Mouse (Mus musculus) neural tube, embryonic 14.5 days (tissue): ENCODE measurements around the gene Myo3b. TPM values are rescaled to one million over a fixed set of nuclear protein-coding genes. Genes with fewer than 3 reads are reported as not detected.

Experiments
- ATAC-seq: fragments of 200-750 bp; cut with Nextera tagmentation; 2 replicates; pipeline ENCODE4 v1.8.0; 2017; ENCODE audit warnings: low read depth, mild to moderate bottlenecking, moderate TSS enrichment, moderate library complexity
- H3K27ac ChIP-seq: fragments of 300-500 bp; sonication (generic); 2 replicates; pipeline ENCODE4 v1.5.1; 2014; ENCODE audit warnings: low read depth, mild to moderate bottlenecking, control low read depth, low read length, moderate library complexity, mixed read lengths
- H3K27me3 ChIP-seq: fragments of 300-500 bp; sonication (generic); 2 replicates; pipeline ENCODE4 v1.6.1; 2014; ENCODE audit warnings: low read length; ENCODE audit not compliant: control insufficient read depth, insufficient read depth
- H3K36me3 ChIP-seq: fragments of 300-500 bp; sonication (generic); 2 replicates; pipeline ENCODE4 v1.6.1; 2014; ENCODE audit warnings: low read length, mixed read lengths; ENCODE audit not compliant: control insufficient read depth, insufficient read depth
- H3K4me1 ChIP-seq: fragments of 300-500 bp; sonication (generic); 2 replicates; pipeline ENCODE4 v1.6.1; 2014; ENCODE audit warnings: low read length; ENCODE audit not compliant: control insufficient read depth, insufficient read depth
- H3K4me2 ChIP-seq: fragments of 300-500 bp; sonication (generic); 2 replicates; pipeline ENCODE4 v1.6.1; 2014; ENCODE audit warnings: mild to moderate bottlenecking, low read depth, low read length, control low read depth
- H3K4me3 ChIP-seq: fragments of 300-500 bp; sonication (generic); 2 replicates; pipeline ENCODE4 v1.5.1; 2014; ENCODE audit warnings: low read depth, low read length, control low read depth, mixed read lengths
- H3K9ac ChIP-seq: fragments of 300-500 bp; sonication (generic); replicated peaks from 2 replicates; pipeline ENCODE4 v1.6.1; 2014; ENCODE audit warnings: low read depth, mild to moderate bottlenecking, control low read depth, low read length, mixed read lengths
- H3K9me3 ChIP-seq: fragments of 300-500 bp; sonication (generic); 2 replicates; pipeline ENCODE4 v1.6.1; 2016; ENCODE audit warnings: low read length; ENCODE audit not compliant: control insufficient read depth
- WGBS: fragments of 180-500 bp; shearing (Covaris S2); extraction: QIAGEN DNeasy Blood & Tissue Kit; methylation state at CpG from one replicate; pipeline ENCODE4 v1.1.7; 2014; 5-methylcytosine and 5-hydroxymethylcytosine counted together
- polyA plus RNA-seq: library from polyadenylated mRNA; unstranded; fragments of >200 nt; fragmentation: Nextera tagmentation; extraction: Ambion mirVana; gene quantifications from 2 replicates; pipeline ENCODE4 v1.2.1, GENCODE M21; 2014

The Myo3b gene
- polyA plus RNA-seq, 1 experiment from 2014 or later: 0.21 TPM

GRCm38 (mm10) chr2:70159543-70159942 lies 120.6 kb downstream of the Myo3b start:
- H3K9ac ChIP-seq: no peak overlapping the region

GRCm38 (mm10) chr2:70166231-70166630 lies 127.3 kb downstream of the Myo3b start:
- Histone ChIP-seq H3K4me2 (no peak overlapping the region), H3K27ac (no peak overlapping the region), H3K36me3 (no peaks in the 10 kb centered on the region), H3K27me3 (no peaks in the 10 kb centered on the region), H3K4me1 (peaks cover 11% of the 10 kb centered on the region), H3K9me3 (no peaks in the 10 kb centered on the region), H3K9ac (no peak overlapping the region), H3K4me3 (no peak overlapping the region)
- no peak for ATAC-seq
- whole genome bisulfite sequencing: 47% methylated on average over 3 of the region's 3 CpGs

More at GRCm38 (mm10) chr2:70159543-70159942, 120.6 kb downstream of the Myo3b start:
- 28% methylated on average over 8 of the region's 8 CpGs for WGBS
- no peaks in the 10 kb centered on the region for H3K9me3 ChIP-seq
- H3K36me3 ChIP-seq: no peaks in the 10 kb centered on the region
- H3K27me3 ChIP-seq: no peaks in the 10 kb centered on the region
- no peak overlapping the region for H3K4me2 ChIP-seq
- 0 out of 2 replicates have a peak, but pooled peaks cover 5% of the 10 kb centered on the region for H3K4me1 ChIP-seq
- ATAC-seq: no peak; the same call in 1 of the 2 replicates
- H3K4me3 ChIP-seq: no peak overlapping the region
- H3K27ac ChIP-seq: peak overlapping the region; percentile 60

- no peak overlapping the region for H3K4me3 ChIP-seq
- H3K4me2 ChIP-seq: no peak overlapping the region
- peaks cover 11% of the 10 kb centered on the region for H3K4me1 ChIP-seq
- no peak; the same call in 1 of the 2 replicates for ATAC-seq
- no peak overlapping the region for H3K9ac ChIP-seq
- no peaks in the 10 kb centered on the region for H3K36me3 ChIP-seq
- H3K27me3 ChIP-seq: no peaks in the 10 kb centered on the region
- H3K27ac ChIP-seq: no peak overlapping the region
- WGBS: 49% methylated on average over 17 of the region's 17 CpGs
- no peaks in the 10 kb centered on the region for H3K9me3 ChIP-seq
Measured at GRCm38 (mm10) chr2:70167944-70168935, 129.3 kb downstream of the Myo3b start.

- Histone ChIP-seq H3K4me2 (no peak overlapping the region), H3K9me3 (no peaks in the 10 kb centered on the region), H3K27ac (no peak overlapping the region), H3K4me1 (peaks cover 11% of the 10 kb centered on the region), H3K4me3 (no peak overlapping the region), H3K9ac (no peak overlapping the region), H3K27me3 (no peaks in the 10 kb centered on the region), H3K36me3 (no peaks in the 10 kb centered on the region)
- ATAC-seq: no peak
- 91% methylated on average over 5 of the region's 5 CpGs for WGBS
Measured at GRCm38 (mm10) chr2:70170469-70170868, 131.5 kb downstream of the Myo3b start.

- Histone ChIP-seq H3K4me1 (peaks cover 10% of the 10 kb centered on the region; the same call in 1 of the 2 replicates), H3K4me2 (no peak overlapping the region), H3K36me3 (no peaks in the 10 kb centered on the region), H3K4me3 (no peak overlapping the region), H3K27me3 (no peaks in the 10 kb centered on the region), H3K27ac (peak overlapping the region; percentile 72), H3K9me3 (no peaks in the 10 kb centered on the region), H3K9ac (no peak overlapping the region)
- ATAC-seq: peak; percentile 61
- WGBS: 19% methylated on average over 6 of the region's 6 CpGs
Measured at GRCm38 (mm10) chr2:70176823-70177708, 138.1 kb downstream of the Myo3b start.

- Histone ChIP-seq H3K4me3 (no peak overlapping the region), H3K4me1 (peaks cover 10% of the 10 kb centered on the region; the same call in 1 of the 2 replicates), H3K9ac (no peak overlapping the region), H3K9me3 (no peaks in the 10 kb centered on the region), H3K4me2 (no peak overlapping the region), H3K27me3 (no peaks in the 10 kb centered on the region), H3K27ac (peak overlapping the region; percentile 72), H3K36me3 (no peaks in the 10 kb centered on the region)
- WGBS: 18% methylated on average over 5 of the region's 5 CpGs
- peak; percentile 82 for ATAC-seq
Measured at GRCm38 (mm10) chr2:70177709-70178030, 138.7 kb downstream of the Myo3b start.

GRCm38 (mm10) chr2:70178241-70178640 lies 139.3 kb downstream of the Myo3b start:
- Histone ChIP-seq H3K9me3 (no peaks in the 10 kb centered on the region), H3K4me3 (no peak overlapping the region), H3K27ac (no peak overlapping the region), H3K4me1 (peaks cover 10% of the 10 kb centered on the region; the same call in 1 of the 2 replicates), H3K4me2 (no peak overlapping the region), H3K27me3 (no peaks in the 10 kb centered on the region), H3K36me3 (no peaks in the 10 kb centered on the region), H3K9ac (no peak overlapping the region)
- no peak for ATAC-seq

GRCm38 (mm10) chr2:70182150-70182670 lies 143.3 kb downstream of the Myo3b start:
- Histone ChIP-seq H3K4me3 (no peak overlapping the region), H3K4me2 (no peak overlapping the region), H3K27ac (no peak overlapping the region), H3K9me3 (no peaks in the 10 kb centered on the region), H3K27me3 (no peaks in the 10 kb centered on the region), H3K36me3 (no peaks in the 10 kb centered on the region), H3K9ac (no peak overlapping the region), H3K4me1 (peaks cover 5% of the 10 kb centered on the region; the same call in 1 of the 2 replicates)
- WGBS: 94% methylated on average over 8 of the region's 8 CpGs
- ATAC-seq: no peak
